ENCODE assay signal across 13 mouse cellular contexts in the genomic region with DNA sequence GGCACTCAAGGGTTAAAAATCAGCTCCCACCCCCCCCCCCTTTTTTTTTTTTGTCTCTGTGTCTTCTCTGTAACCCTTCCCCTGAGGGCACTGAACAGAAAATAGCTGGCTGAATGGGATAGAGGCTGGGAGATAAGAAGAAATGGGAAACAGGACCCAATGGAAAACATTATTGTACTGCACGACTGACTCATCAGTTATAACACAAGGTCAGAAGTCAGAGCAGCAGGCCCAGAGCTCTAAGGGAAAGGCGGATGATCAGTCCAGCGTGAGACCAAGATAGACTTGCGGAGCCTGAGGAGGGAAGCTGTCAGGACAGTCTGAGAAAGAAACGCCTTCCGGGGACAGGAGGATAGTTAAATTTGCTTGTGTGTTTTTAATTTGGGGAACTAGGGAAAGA.
DNase-seq lines count a peak whose midpoint lies in the region; ATAC-seq and TF ChIP-seq lines count a peak whose summit lies in the region.
"Had no signal": no experiment of that assay in that cellular context is flagged by ENCODE, and none has a peak within 500 bp of the region (broad histone marks: within the 10 kb centered on the region; RNA-seq: fewer than 3 reads in every experiment).

No protein-coding gene starts in this region.

- H3K36me3 ChIP-seq in heart, embryonic 16.5 days (ENCODE audit: control insufficient read depth, insufficient read depth): no peaks in the 10 kb centered on the region
- H3K36me3 ChIP-seq: embryonic facial prominence, embryonic 12.5 days had no signal

- ATAC-seq in heart, embryonic 16.5 days (replicated peaks; ENCODE audit: extremely low read depth, insufficient read depth, low FRiP score): peak; percentile 75
- ATAC-seq: forebrain, embryonic 16.5 days had no signal

- H3K4me2 ChIP-seq in heart, embryonic 16.5 days (ENCODE audit: low read depth, low read length): no peak overlapping the region
- H3K4me2 ChIP-seq: embryonic facial prominence, embryonic 12.5 days; lung, embryonic 14.5 days had no signal

- H3K4me1 ChIP-seq in heart, embryonic 16.5 days (ENCODE audit: control insufficient read depth, insufficient read depth, low read length): peaks cover 4% of the 10 kb centered on the region; the same call in 1 of the 2 replicates
- no peaks in the 10 kb centered on the region for H3K4me1 ChIP-seq in cerebellum, adult 2 months (ENCODE audit: control insufficient read depth, insufficient read depth, low read length)

- H3K4me3 ChIP-seq in heart, embryonic 16.5 days (ENCODE audit: low read length): no peak overlapping the region
- H3K4me3 ChIP-seq in cerebellum, adult 2 months (replicated peaks; ENCODE audit: insufficient read depth, low read depth, low read length): no peak overlapping the region
- H3K4me3 ChIP-seq: embryonic facial prominence, embryonic 12.5 days had no signal

- TF ChIP-seq POLR2A in cerebellum, adult 2 months (IDR thresholded peaks at IDR 0.05; ENCODE audit: borderline replicate concordance, insufficient read depth, low read length): no peak

- WGBS in heart, embryonic 16.5 days: 16% methylated on average over 6 of the region's 6 CpGs
- 51% methylated on average over 6 of the region's 6 CpGs for WGBS in cerebellum, adult 2 months

- no peak overlapping the region for H3K27ac ChIP-seq in heart, embryonic 16.5 days (ENCODE audit: low read length)
- no peak overlapping the region for H3K27ac ChIP-seq in cerebellum, adult 2 months (ENCODE audit: insufficient read depth, low read length)
- H3K27ac ChIP-seq: embryonic facial prominence, embryonic 12.5 days had no signal

- no peaks in the 10 kb centered on the region for H3K9me3 ChIP-seq in heart, embryonic 16.5 days (replicated peaks; ENCODE audit: control insufficient read depth, low read length)
- H3K9me3 ChIP-seq: embryonic facial prominence, embryonic 12.5 days had no signal

- TF ChIP-seq CTCF in cerebellum, adult 2 months (IDR thresholded peaks at IDR 0.05; ENCODE audit: borderline replicate concordance, insufficient read depth, low read depth, low read length): no peak

- H3K9ac ChIP-seq in heart, embryonic 16.5 days (ENCODE audit: low read length): no peak overlapping the region
- H3K9ac ChIP-seq: embryonic facial prominence, embryonic 12.5 days; lung, embryonic 14.5 days had no signal

- DNase-seq in ovary, adult 18-20 months (ENCODE audit: low spot score): peak; percentile 22
- DNase-seq in ovary, postnatal 10 days (ENCODE audit: low spot score): no peak
- peak; percentile 35 for DNase-seq in embryo, embryonic 9.5 days (ENCODE audit: extremely low spot score)
- DNase-seq in yolk sac, embryonic 10.5 days (ENCODE audit: low spot score): peak; percentile 13
- no peak for DNase-seq in right cerebral cortex, postnatal 4 days
- DNase-seq in cerebellum, adult 2 months: no peak
- no peak for DNase-seq in thymus, postnatal 36 days
- DNase-seq: kidney, postnatal 10 days; lung, embryonic 14.5 days had no signal

- H3K27me3 ChIP-seq in heart, embryonic 16.5 days (ENCODE audit: control insufficient read depth, insufficient read depth, low read length): no peaks in the 10 kb centered on the region
- H3K27me3 ChIP-seq in cerebellum, adult 2 months (ENCODE audit: control insufficient read depth, insufficient read depth, low read length): no peaks in the 10 kb centered on the region
- H3K27me3 ChIP-seq: CH12.LX; embryonic facial prominence, embryonic 12.5 days had no signal

Comparison
In these comparisons a context has a peak if more than half of its experiments do, and no peak if none do; other contexts are left out.
1. DNase-seq: peak in ovary, adult 18-20 months (single experiment), embryo, embryonic 9.5 days (single experiment) and yolk sac, embryonic 10.5 days (single experiment); none in ovary, postnatal 10 days (single experiment), right cerebral cortex, postnatal 4 days (single experiment), cerebellum, adult 2 months (0 of 2) and thymus, postnatal 36 days (0 of 2).